9 mouse cellular contexts compared by ENCODE assay signal in genomic region chr6:83184858-83185435, GRCm38 (mm10). TPM values are rescaled to one million over a fixed set of nuclear protein-coding genes. Genes with fewer than 3 reads are reported as not detected.
DNase-seq lines count a peak whose midpoint lies in the region; ATAC-seq and TF ChIP-seq lines count a peak whose summit lies in the region.
"Had no signal": no experiment of that assay in that cellular context is flagged by ENCODE, and none has a peak within 500 bp of the region (broad histone marks: within the 10 kb centered on the region; RNA-seq: fewer than 3 reads in every experiment).

No protein-coding gene starts in this region.

- peaks cover 20% of the 10 kb centered on the region for H3K36me3 ChIP-seq in kidney, postnatal 0 days (ENCODE audit: insufficient read depth, low read length)
- peaks cover 52% of the 10 kb centered on the region for H3K36me3 ChIP-seq in kidney, embryonic 15.5 days
- H3K36me3 ChIP-seq in MEL (ENCODE audit: control insufficient read depth in 1 of 2, insufficient read depth in 2 of 2, low read length in 2 of 2), result no peaks in the 10 kb centered on the region; a peak in 1 of 4 replicates

- TF ChIP-seq RAD21 in MEL (IDR thresholded peaks at IDR 0.05; ENCODE audit: low read depth, low read length), result no peak; the same call in 1 of the 2 replicates

- no peak for TF ChIP-seq EP300 in MEL (IDR thresholded peaks at IDR 0.05; ENCODE audit: low read depth in 1 of 2, low read length in 2 of 2)

- TF ChIP-seq POLR2A in MEL (IDR thresholded peaks at IDR 0.05; ENCODE audit: control insufficient read depth in 1 of 2, insufficient read depth in 1 of 2, low read depth in 1 of 2, low read length in 2 of 2, poor library complexity in 1 of 2), result no peak

- H3K9ac ChIP-seq in kidney, postnatal 0 days (ENCODE audit: low read depth, low read length), result no peak overlapping the region
- H3K9ac ChIP-seq in kidney, embryonic 15.5 days, result no peak overlapping the region
- H3K9ac ChIP-seq in MEL (ENCODE audit: control insufficient read depth, low read depth, low read length, poor library complexity, severe bottlenecking), result no peak overlapping the region
- H3K9ac ChIP-seq: stomach, embryonic 15.5 days had no signal

- peaks cover 9% of the 10 kb centered on the region; the same call in 1 of the 2 replicates for H3K4me1 ChIP-seq in kidney, postnatal 0 days (replicated peaks; ENCODE audit: insufficient read depth, low read length)
- H3K4me1 ChIP-seq in kidney, embryonic 15.5 days, result peaks cover 21% of the 10 kb centered on the region
- H3K4me1 ChIP-seq in MEL (ENCODE audit: control insufficient read depth in 1 of 2, insufficient read depth in 2 of 2, low read length in 2 of 2), result no peaks in the 10 kb centered on the region

- DNase-seq in kidney, postnatal 0 days (ENCODE audit: low spot score), result peak; percentile 68
- DNase-seq in MEL (ENCODE audit: low read depth, low spot score), result peak; percentile 14
- peak; percentile 41 to 44 for DNase-seq in cerebellum, postnatal 14 days
- no peak for DNase-seq in thymus, postnatal 14 days
- no peak for DNase-seq in left cerebral cortex, postnatal 25 days (ENCODE audit: low spot score in 2 of 2)
- DNase-seq in spleen, postnatal 4 days (ENCODE audit: low spot score in 2 of 2), result no peak

- intact Hi-C loops in left cerebral cortex, postnatal 25 days (cut with DNase I), result no loop called here

- no peak overlapping the region for H3K27ac ChIP-seq in kidney, postnatal 0 days
- H3K27ac ChIP-seq in kidney, embryonic 15.5 days, result no peak overlapping the region
- H3K27ac ChIP-seq in MEL (ENCODE audit: control insufficient read depth, low read depth, low read length), result no peak overlapping the region
- H3K27ac ChIP-seq: stomach, embryonic 15.5 days had no signal

- H3K79me2 ChIP-seq in MEL (ENCODE audit: control insufficient read depth, insufficient read depth, low read length, poor library complexity), result no peaks in the 10 kb centered on the region

- H3K9me3 ChIP-seq in kidney, postnatal 0 days (replicated peaks; ENCODE audit: low read length), result no peaks in the 10 kb centered on the region
- H3K9me3 ChIP-seq in kidney, embryonic 15.5 days (replicated peaks), result no peaks in the 10 kb centered on the region
- no peaks in the 10 kb centered on the region for H3K9me3 ChIP-seq in MEL (replicated peaks; ENCODE audit: insufficient read depth, low read length)
- H3K9me3 ChIP-seq: stomach, embryonic 15.5 days had no signal

- 83% methylated on average over 3 of the region's 3 CpGs for WGBS in kidney, postnatal 0 days
- 91% methylated on average over 3 of the region's 3 CpGs for WGBS in kidney, embryonic 15.5 days

- peak; percentile 73 for TF ChIP-seq CTCF in kidney, postnatal 0 days (IDR thresholded peaks at IDR 0.05; ENCODE audit: low read depth)
- peak in 2 of 3 experiments; percentile 9 to 20; a peak in 1 of 6 replicates for TF ChIP-seq CTCF in MEL (IDR thresholded peaks at IDR 0.05 in 2 of 3, conservative IDR thresholded peaks at IDR 0.05 in 1 of 3; ENCODE audit: control insufficient read depth in 1 of 3, insufficient read depth in 1 of 3, low read depth in 2 of 3, low read length in 3 of 3, poor library complexity in 1 of 3, severe bottlenecking in 1 of 3)

- H3K4me2 ChIP-seq in kidney, postnatal 0 days (ENCODE audit: low read length), result no peak overlapping the region
- H3K4me2 ChIP-seq in kidney, embryonic 15.5 days, result no peak overlapping the region

- H3K27me3 ChIP-seq in kidney, postnatal 0 days (ENCODE audit: insufficient read depth, low read length), result no peaks in the 10 kb centered on the region
- no peaks in the 10 kb centered on the region for H3K27me3 ChIP-seq in kidney, embryonic 15.5 days
- H3K27me3 ChIP-seq in MEL (ENCODE audit: control insufficient read depth in 1 of 2, insufficient read depth in 2 of 2, low read length in 2 of 2), result no peaks in the 10 kb centered on the region
- H3K27me3 ChIP-seq: stomach, embryonic 15.5 days had no signal

- no peak for ATAC-seq in kidney, postnatal 0 days (replicated peaks; ENCODE audit: low FRiP score, low read depth)
- no peak for ATAC-seq in kidney, embryonic 15.5 days (replicated peaks; ENCODE audit: low FRiP score)
- ATAC-seq in megakaryocyte, adult 5-6 weeks (ENCODE audit: poor library complexity, severe bottlenecking), result 0 out of 2 replicates have a peak, but pooled peaks have one; percentile 15

- H3K4me3 ChIP-seq in kidney, postnatal 0 days (replicated peaks; ENCODE audit: low read depth, low read length), result no peak overlapping the region
- no peak overlapping the region for H3K4me3 ChIP-seq in kidney, embryonic 15.5 days (replicated peaks)
- no peak overlapping the region for H3K4me3 ChIP-seq in MEL (ENCODE audit: control insufficient read depth in 1 of 2, insufficient read depth in 1 of 2, low read depth in 2 of 2, low read length in 2 of 2)
- H3K4me3 ChIP-seq: stomach, embryonic 15.5 days had no signal

TF ChIP-seq in MEL, 35 proteins besides CTCF, POLR2A, EP300 and RAD21:
- no peak for TF ChIP-seq ZKSCAN1 (IDR thresholded peaks at IDR 0.05; ENCODE audit: low read depth, low read length)
- TF ChIP-seq SMC3 (IDR thresholded peaks at IDR 0.05; ENCODE audit: low read depth, low read length), result peak; percentile 26; the same call in 1 of the 2 replicates
- no peak for TF ChIP-seq POLR2AphosphoS2 (IDR thresholded peaks at IDR 0.05; ENCODE audit: low read length)
- no peak for TF ChIP-seq POLR2AphosphoS5 (IDR thresholded peaks at IDR 0.05; ENCODE audit: borderline replicate concordance, low read depth, low read length)
- no peak for TF ChIP-seq MAFK (IDR thresholded peaks at IDR 0.05; ENCODE audit: borderline replicate concordance, low read depth, low read length)
- no peak for TF ChIP-seq RCOR1 (IDR thresholded peaks at IDR 0.05; ENCODE audit: low read depth, low read length)
- TF ChIP-seq SIN3A (IDR thresholded peaks at IDR 0.05; ENCODE audit: low read length), result no peak

RNA-seq across cellular contexts. Expression of gene Dctn1, which starts 19.2 kb away (rescaled TPM):
- 62.2 and 68.2 TPM in 2 replicates for polyA plus RNA-seq in kidney, postnatal 0 days (2015; fragmentation: Nextera tagmentation; extraction: Ambion mirVana)
- polyA plus RNA-seq in kidney, embryonic 15.5 days (2015; fragmentation: Nextera tagmentation; extraction: Ambion mirVana), result 89.2 and 93.9 TPM in 2 replicates
- 21.9 and 23.3 TPM in 2 replicates for total RNA-seq in MEL (2012; rRNA removed)
- 10 to 100 TPM in 1 of 2 experiments, not detected in 1; 81.9 TPM for polyA plus RNA-seq in MEL (2012; ENCODE audit: insufficient read depth in 1 of 2, insufficient read length in 2 of 2, low read depth in 1 of 2, low replicate concordance in 2 of 2, missing spikeins in 1 of 2)
- 30.6 and 38.8 TPM in 2 replicates for total RNA-seq in megakaryocyte, adult 5-6 weeks (2015)
- total RNA-seq in megakaryocyte, adult 5-6 weeks (2017), result 41.0 and 61.7 TPM in 2 replicates
- total RNA-seq in left cerebral cortex, postnatal 25 days (2021), result 100 to 1,000 TPM; 329 to 365 TPM

RNA-seq across cellular contexts. Expression of gene 1700003E16Rik, which starts 28.7 kb away (rescaled TPM):
- 1.3 and 1.6 TPM in 2 replicates for polyA plus RNA-seq in kidney, postnatal 0 days (2015; fragmentation: Nextera tagmentation; extraction: Ambion mirVana)
- 1.6 and 2.4 TPM in 2 replicates for polyA plus RNA-seq in kidney, embryonic 15.5 days (2015; fragmentation: Nextera tagmentation; extraction: Ambion mirVana)
- 0.15 and 0.23 TPM in 2 replicates for total RNA-seq in MEL (2012; rRNA removed)
- polyA plus RNA-seq in MEL (2012; ENCODE audit: insufficient read depth in 1 of 2, insufficient read length in 2 of 2, low read depth in 1 of 2, low replicate concordance in 2 of 2, missing spikeins in 1 of 2), result under 1 TPM in 1 of 2 experiments, not detected in 1; 0.50 TPM
- total RNA-seq in megakaryocyte, adult 5-6 weeks (2015), result not detected in 2 replicates
- total RNA-seq in megakaryocyte, adult 5-6 weeks (2017), result not detected in 2 replicates
- total RNA-seq in left cerebral cortex, postnatal 25 days (2021), result 10 to 100 TPM; 28.8 to 30.2 TPM

RNA-seq across cellular contexts. Expression of gene Wdr54, which starts 28.8 kb away (rescaled TPM):
- 3.5 and 4.2 TPM in 2 replicates for polyA plus RNA-seq in kidney, postnatal 0 days (2015; fragmentation: Nextera tagmentation; extraction: Ambion mirVana)
- 6.6 and 8.3 TPM in 2 replicates for polyA plus RNA-seq in kidney, embryonic 15.5 days (2015; fragmentation: Nextera tagmentation; extraction: Ambion mirVana)
- 3.2 and 3.4 TPM in 2 replicates for total RNA-seq in MEL (2012; rRNA removed)
- 1 to 10 TPM in 1 of 2 experiments, not detected in 1; 4.6 TPM for polyA plus RNA-seq in MEL (2012; ENCODE audit: insufficient read depth in 1 of 2, insufficient read length in 2 of 2, low read depth in 1 of 2, low replicate concordance in 2 of 2, missing spikeins in 1 of 2)
- not detected in 2 replicates for total RNA-seq in megakaryocyte, adult 5-6 weeks (2015)
- total RNA-seq in megakaryocyte, adult 5-6 weeks (2017), result 0.88 TPM in 1 of 2 replicates, not detected in the other
- 10 to 100 TPM; 28.8 to 29.1 TPM for total RNA-seq in left cerebral cortex, postnatal 25 days (2021)

RNA-seq across cellular contexts. Expression of gene Slc4a5, which starts 34.7 kb away (rescaled TPM):
- polyA plus RNA-seq in kidney, postnatal 0 days (2015; fragmentation: Nextera tagmentation; extraction: Ambion mirVana), result 0.69 and 0.86 TPM in 2 replicates
- polyA plus RNA-seq in kidney, embryonic 15.5 days (2015; fragmentation: Nextera tagmentation; extraction: Ambion mirVana), result 0.44 and 0.59 TPM in 2 replicates
- total RNA-seq in MEL (2012; rRNA removed), result 0.04 and 0.07 TPM in 2 replicates
- polyA plus RNA-seq in MEL (2012; ENCODE audit: insufficient read depth in 1 of 2, insufficient read length in 2 of 2, low read depth in 1 of 2, low replicate concordance in 2 of 2, missing spikeins in 1 of 2), result not detected
- 0.02 TPM in 1 of 2 replicates, not detected in the other for total RNA-seq in megakaryocyte, adult 5-6 weeks (2015)
- total RNA-seq in megakaryocyte, adult 5-6 weeks (2017), result not detected in 2 replicates
- 1 to 10 TPM; 2.3 to 2.5 TPM for total RNA-seq in left cerebral cortex, postnatal 25 days (2021)

RNA-seq across cellular contexts. Expression of gene Rtkn, which starts 49.7 kb away (rescaled TPM):
- 38.5 and 40.3 TPM in 2 replicates for polyA plus RNA-seq in kidney, postnatal 0 days (2015; fragmentation: Nextera tagmentation; extraction: Ambion mirVana)
- 31.5 and 33.7 TPM in 2 replicates for polyA plus RNA-seq in kidney, embryonic 15.5 days (2015; fragmentation: Nextera tagmentation; extraction: Ambion mirVana)
- 5.2 and 5.4 TPM in 2 replicates for total RNA-seq in MEL (2012; rRNA removed)
- 1 to 10 TPM in 1 of 2 experiments, not detected in 1; 8.3 TPM for polyA plus RNA-seq in MEL (2012; ENCODE audit: insufficient read depth in 1 of 2, insufficient read length in 2 of 2, low read depth in 1 of 2, low replicate concordance in 2 of 2, missing spikeins in 1 of 2)
- 0.52 and 0.67 TPM in 2 replicates for total RNA-seq in megakaryocyte, adult 5-6 weeks (2015)
- total RNA-seq in megakaryocyte, adult 5-6 weeks (2017), result 0.29 and 1.2 TPM in 2 replicates
- 10 to 100 TPM; 51.2 to 76.8 TPM for total RNA-seq in left cerebral cortex, postnatal 25 days (2021)

Comparison
In these comparisons a context has a peak if more than half of its experiments do, and no peak if none do; other contexts are left out.
1. DNase-seq: peak in kidney, postnatal 0 days (single experiment), MEL (single experiment) and cerebellum, postnatal 14 days (2 of 2); none in thymus, postnatal 14 days (single experiment), left cerebral cortex, postnatal 25 days (0 of 2) and spleen, postnatal 4 days (0 of 2).
2. RNA of gene Dctn1, which starts 19.2 kb away (total RNA-seq): 329 to 365 TPM in left cerebral cortex, postnatal 25 days; 30.6 to 61.7 TPM in megakaryocyte, adult 5-6 weeks and 21.9 to 23.3 TPM in MEL; every median in the first group is over 4 times any median in the second.
3. RNA of gene 1700003E16Rik, which starts 28.7 kb away (total RNA-seq): 28.8 to 30.2 TPM in left cerebral cortex, postnatal 25 days; 0.15 to 0.23 TPM in MEL and not detected in megakaryocyte, adult 5-6 weeks; every median in the first group is over 10 times any median in the second.